Mouse (Mus musculus) liver, postnatal 0 days (tissue): Measurements from ENCODE around the gene Mgat5b.

Experiments
- CTCF ChIP-seq: sonication (generic); IDR thresholded peaks from 2 replicates; pipeline ENCODE4 v1.5.1; 2016; ENCODE audit warnings: antibody characterized with exemption, low read depth
- EP300 ChIP-seq: IDR thresholded peaks from 2 replicates; pipeline ENCODE4 v1.6.1; 2016; ENCODE audit warnings: antibody characterized with exemption, low read depth, mild to moderate bottlenecking

- TF ChIP-seq EP300 (no peak), CTCF (no peak)
These were observed 54.8 kb downstream of the Mgat5b start for GRCm38 (mm10) chr11:116973508-116973907.
